Mouse (Mus musculus) layer of hippocampus, postnatal 10 days (tissue): ENCODE data around the gene Celf1. TPM values are rescaled to one million over a fixed set of nuclear protein-coding genes. Genes with fewer than 3 reads are reported as not detected.
"Not testable (repeated sequence)": the region's sequence is repeated elsewhere in the genome, so short reads cannot be mapped to it uniquely, and the experiment has no call there.

Experiments
- DNase-seq, 2 experiments: peaks; one replicate each; pipeline ENCODE4 v3.0.0; 2021; ENCODE audit warnings: low spot score in 2 of 2
- long read RNA-seq: library from polyadenylated mRNA; stranded (forward); transcript quantifications from one replicate; pipeline ENCODE4 v2.0.0, GENCODE M21; 2023
- total RNA-seq, 2 experiments: library from RNA; stranded (reverse); gene quantifications; 2 replicates each; pipeline ENCODE4 v1.2.3; 2021

Gene Celf1
- total RNA-seq: 100 to 1,000 TPM; 109 to 116 TPM
- long read RNA-seq, partial matches to known transcripts: 3 of 26 reads
- long read RNA-seq, other reads (novel, unspliced or antisense): 23 of 26 reads

DNA sequence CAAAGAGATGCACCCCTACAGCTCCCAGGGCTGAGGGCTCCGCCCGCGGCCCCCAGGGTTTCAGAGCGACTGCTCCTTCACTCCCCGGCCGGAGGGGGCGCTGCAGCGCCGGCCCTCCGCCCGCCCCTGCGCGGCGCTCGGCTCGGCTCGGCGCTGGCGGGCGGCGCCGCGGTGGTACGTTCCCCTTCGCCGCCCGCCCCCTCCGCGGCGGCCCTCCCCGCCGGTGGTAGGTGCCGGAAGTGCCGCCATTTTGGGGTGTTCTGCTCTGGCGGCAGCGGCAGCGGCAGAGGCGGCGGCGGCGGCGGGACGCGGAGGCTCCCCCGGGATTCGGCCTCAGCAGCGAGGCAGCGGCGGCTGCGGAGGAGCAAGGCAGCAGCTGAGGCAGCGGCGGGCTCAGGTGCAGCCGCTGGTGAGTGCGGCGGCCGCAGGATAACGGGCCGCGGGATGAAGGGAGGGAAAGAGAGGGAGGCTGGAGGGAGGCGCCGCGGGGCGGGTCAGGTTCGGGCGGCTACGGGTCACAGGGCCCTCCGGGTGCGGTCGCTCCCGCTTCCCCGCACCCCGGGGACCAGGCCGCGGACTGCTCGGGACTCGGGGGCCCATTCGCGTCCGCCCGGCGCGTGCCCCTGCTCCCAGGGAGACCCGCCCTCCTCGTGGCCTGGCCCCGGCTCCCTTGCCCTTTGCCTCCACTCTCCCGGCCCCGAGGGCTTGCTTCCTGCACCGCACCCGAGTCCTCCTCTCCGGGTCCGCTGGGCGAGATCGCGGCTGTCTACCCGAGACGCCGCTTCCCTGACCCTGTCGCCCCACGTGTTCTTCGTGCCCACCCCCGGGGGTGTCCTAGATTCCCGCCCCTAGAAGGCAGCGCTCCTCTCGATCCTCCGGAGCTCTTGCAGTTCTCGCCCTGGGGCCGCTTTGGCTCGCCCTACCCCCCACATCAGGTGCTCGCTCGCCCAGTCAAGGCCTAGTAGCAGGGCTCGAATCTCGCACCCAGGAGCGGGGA, at the start of gene Celf1:
Gene Celf1, plus strand, starts transcription at position 150 of the 997 bp plus-strand sequence.
- DNase-seq: peak; percentile 72 to 86

DNA sequence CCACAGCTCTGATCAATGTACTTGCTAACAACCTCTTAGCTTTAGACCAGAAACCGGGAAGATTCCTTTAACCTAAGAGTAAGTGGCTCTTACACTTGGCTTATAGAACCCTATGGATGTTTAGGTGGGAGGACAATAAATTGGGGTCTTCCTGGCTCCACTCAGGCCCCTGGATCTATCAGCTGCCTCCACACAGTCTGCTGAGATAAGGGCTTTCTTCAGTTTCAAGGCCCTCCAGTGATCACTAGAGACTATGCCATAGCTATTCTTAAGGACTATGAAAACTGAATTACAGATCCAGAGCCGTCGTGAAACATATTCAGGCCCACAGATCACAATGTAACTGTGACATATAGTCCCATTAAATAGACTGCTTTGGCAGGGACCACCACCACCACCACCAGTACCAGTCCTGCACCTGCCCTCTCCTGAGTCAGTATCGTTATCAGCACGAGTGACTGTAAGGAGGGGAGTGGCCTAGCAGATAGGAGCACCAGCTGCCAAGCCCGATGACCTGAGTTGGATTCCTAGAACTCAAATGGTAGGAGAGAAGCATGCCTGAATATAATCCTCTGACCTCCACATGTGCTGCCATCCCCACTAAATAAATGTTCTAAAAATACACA, 46.4 kb upstream of the Celf1 start:
- DNase-seq: no peak

DNA sequence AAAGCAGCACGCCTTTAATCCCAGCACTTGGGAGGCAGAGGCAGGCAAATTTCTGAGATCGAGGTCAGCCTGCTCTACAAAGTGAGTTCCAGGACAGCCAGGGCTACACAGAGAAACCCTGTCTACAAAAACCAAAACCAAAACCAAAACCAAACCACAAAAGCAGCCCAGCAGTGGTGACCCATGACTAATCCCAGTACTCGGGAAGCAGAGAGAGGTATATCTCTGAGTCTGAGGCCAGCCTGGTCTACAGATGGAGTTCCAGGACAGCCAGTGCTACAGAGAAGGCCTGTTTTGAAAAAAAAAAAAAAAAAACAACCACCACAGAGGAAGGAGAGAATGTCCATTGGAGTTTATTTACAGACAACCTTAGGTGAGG, 45.9 kb upstream of the Celf1 start:
- not testable (repeated sequence) for DNase-seq

DNA sequence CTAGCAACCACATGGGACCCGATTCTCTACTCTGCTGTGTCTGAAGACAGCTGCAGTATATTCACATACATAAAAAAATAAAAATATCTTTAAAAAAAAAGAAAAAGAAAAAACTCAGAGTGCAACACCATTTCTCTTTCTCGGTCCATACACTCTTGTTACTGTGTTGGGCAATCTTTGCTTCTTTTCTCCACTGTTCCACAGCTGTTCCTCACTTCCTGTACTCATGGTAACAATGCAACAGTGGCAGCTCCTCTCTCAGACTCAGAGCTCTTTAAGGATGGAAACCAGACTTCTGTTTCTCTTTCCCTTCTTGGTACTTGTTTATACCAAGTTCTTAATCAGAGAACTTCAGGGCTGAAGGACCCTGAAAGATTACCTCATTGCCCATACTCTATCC, 36.8 kb upstream of the Celf1 start:
- DNase-seq: no peak

DNA sequence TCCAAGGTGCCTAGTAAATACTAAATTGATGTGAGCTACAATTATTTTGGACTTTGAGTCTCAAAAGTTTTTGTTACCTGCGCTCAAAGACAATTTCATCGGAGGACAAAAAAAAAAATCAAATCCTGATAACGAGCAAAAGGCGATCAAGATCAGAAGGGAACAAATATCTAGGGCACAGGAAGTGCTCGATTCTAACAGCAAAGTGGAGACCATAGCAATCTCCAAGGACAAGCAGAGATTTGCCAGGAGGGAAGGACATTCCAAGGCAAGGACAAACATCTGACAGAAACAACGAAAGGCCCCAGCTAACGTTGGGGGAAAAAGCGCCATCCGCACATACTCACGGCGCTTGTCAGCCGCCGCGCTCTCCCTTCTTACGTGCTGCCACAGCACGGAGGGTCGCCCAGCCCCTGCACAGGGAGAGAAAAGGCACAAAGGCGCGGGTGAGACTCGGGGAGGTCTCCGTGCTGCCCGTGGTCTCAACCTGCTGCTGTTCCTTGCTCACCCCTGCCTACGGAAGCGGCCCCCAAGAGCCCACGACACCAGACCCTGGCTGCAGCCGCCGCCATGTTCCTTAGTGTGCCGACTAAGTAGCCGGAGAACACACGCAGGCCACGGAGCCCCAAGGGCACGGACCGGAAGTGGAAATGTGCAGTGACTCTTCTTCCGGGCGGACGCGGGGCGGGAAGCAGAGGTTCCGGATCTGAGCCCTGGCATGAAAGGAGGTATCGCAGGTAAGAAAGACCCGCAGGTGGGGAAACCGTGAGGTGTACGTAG, 35.9 kb upstream of the Celf1 start, which contains the start of the genes Kbtbd4 and Ndufs3:
Gene Kbtbd4, plus strand, starts transcription at position 665 of the 780 bp plus-strand sequence.
Gene Ndufs3, minus strand, starts transcription at position 752 of the 780 bp plus-strand sequence.
- peak; percentile 88 to 92 for DNase-seq

DNA sequence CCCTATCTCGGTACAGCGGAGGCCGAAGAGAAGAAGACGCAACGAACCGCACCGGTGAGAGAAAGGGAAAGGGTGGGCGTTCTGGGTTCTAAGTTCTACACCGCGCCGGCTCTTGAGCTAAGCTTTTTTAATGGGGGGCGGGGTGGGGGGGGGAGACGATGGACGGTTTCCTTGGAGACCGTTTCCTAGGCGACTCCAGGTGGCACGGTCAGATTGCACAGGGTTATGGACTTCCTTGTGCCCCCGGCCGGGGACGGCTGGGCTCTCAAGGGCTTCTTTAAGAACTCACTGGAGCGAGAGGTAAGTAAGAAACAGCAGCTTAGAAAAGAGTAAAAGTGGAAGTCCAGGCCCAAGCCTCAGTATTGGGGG, 35.3 kb upstream of the Celf1 start:
- no peak for DNase-seq

DNA sequence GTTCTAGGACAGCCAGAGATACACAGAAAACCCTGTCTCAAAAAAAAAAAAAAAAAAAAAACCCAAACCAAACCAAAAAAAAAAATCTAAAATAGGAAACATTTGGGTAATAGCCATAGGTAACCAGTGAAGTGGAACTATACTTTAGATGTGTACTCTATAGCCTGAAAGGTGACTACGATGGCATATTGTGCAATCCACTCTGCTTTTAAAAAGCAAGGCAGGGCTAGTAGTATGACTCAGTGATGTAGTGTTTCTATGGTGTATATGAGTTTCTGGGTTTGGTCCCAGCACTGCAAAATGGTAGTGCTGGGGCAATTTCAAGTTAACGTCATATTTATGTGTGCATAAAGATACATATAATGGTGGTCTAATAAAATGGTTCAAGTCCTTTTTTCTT, 33.5 kb upstream of the Celf1 start:
- no peak for DNase-seq

DNA sequence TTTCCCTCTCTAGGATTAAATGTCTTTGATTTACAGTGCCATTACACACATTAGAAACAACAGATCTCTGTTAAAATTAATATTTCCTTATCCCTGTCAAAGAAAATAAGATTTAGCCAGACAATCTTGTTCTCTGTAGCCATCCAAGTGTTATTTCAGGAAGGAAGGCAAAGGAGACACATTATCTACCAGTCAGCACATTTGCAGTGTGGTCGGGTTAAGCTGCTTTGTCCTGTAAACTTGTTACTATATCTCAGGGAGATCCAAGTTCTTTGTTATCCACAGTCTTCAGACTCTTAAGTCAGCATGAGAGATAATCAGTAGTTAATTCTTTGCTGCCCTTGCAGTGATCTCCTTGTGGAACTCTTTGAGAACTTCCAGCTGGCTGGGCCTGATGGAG, 29.3 kb upstream of the Celf1 start:
- no peak for DNase-seq

DNA sequence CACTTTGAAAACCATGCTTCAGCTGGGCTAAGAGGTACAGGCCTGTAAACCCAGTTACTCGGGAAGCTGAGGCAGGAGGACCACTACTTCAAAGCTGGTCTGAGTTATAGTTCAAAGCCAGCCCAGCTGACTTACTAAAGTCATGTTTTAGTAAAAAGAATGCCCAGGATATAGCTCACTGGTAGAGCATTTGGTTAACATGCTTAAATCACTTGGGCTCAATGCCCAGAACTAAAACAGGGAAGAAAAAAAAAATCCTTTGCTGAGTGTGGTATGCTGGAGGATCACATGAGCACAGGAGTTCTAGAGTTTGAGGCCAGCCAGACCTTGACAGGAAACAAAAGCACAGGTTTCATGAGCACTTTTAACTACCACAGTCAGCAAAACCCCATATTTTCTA, 28.5 kb upstream of the Celf1 start:
- DNase-seq: no peak

DNA sequence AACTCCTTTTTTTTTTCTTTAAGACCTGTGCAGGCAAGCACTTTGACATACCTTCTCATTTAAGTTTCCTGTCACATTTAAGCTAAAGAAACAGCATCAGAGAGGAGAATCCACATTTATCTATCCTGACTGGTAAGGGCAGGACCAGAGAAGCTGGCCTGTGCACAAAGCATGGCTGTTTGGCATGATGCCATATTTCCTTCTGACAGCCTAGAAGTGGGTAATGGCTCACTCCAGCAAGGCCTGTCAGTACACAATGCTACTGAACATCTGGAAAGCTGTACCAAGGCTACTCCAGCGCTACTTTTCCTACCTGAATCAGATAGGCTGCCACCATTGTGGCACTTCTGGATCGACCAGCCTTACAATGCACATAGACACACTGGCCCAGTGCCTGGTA, 26.5 kb upstream of the Celf1 start:
- no peak for DNase-seq

DNA sequence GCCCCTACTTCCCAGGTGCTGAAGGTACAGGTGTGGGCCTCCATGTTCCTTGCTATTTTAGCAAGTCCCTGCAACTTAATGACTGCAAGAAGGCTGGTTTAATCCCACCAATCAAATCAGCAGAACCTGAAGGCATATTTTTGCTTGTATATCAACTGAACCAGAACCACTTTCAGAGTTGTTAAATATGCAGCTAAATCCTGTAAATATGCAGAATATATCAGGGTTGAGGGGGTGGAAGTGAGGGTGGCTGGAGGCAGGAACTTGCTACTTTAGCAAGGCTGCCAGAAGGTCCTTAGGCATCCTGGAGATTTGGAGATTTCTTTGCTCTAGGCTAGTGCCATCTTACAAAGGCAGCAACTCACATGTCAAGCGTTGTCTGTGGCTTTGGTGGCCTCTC, 24.7 kb upstream of the Celf1 start:
- no peak for DNase-seq

DNA sequence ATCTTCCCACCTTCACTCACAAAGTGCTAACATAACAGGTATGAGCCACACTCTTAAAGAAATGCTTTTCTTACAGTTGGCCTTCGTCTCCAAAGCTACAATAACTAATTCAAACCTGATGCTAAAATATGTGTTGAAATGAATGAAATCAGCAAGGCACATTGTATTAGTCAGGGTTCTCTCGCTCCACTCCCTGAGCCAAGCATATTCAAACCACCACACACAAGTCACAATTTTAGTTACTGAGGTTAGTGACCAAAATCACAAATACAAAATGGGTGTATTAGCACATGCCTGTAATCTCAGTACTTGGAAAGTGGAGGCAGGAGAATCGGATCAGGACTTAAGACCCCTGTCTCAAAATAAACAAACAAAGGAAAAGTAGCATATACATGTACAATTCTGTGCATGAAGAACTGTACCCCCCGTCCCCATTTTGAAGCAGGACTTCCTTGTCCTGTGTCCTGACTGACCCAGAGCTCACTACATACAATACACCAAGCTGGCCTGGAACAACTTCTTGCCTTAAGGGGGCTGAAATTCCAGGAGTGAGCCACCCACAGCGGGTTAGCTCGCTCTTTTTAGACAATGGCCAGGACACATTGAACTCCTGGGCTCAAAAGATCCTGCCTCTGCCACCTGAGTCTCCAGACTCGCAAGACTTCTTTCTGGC, 23.5 kb upstream of the Celf1 start:
- no peak for DNase-seq

DNA sequence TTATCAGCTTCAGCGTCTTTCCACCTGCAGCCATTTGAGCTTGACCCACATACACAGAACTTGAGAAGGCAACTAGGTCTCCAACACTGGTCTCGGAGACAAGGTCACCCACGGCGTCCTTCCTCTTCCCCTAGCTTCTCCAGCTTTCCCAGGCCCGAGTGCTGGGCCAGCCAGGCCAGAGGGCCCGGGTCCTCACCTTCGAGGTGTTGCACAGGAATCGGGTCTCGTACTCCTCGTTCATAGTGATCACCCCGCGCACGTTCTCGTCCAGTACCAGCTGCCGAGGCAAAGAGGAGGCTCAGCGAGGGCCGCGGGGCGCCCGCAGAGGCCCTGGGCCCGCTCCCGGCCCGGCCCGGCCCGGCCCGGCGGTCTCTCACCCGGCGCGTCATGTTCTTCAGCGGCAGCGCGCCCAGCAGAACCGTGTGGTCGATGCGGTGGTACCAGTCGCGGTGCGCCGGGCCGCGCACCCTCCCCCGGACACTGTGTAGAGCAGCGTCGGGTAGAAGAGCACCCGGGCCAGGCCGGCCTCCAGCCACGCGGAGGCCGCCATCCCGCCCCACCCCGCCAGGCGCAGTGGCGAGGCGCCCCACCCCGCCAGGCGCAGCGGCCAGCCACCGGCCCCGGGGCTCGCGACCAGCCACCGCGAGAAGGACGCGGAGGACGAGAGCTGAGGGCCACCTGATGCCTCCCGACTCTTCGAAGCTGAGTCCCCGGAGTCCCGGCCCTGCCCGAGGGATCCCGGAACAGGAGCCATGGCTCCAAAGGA, 22.8 kb upstream of the Celf1 start:
- peak; percentile 74 to 78 for DNase-seq

DNA sequence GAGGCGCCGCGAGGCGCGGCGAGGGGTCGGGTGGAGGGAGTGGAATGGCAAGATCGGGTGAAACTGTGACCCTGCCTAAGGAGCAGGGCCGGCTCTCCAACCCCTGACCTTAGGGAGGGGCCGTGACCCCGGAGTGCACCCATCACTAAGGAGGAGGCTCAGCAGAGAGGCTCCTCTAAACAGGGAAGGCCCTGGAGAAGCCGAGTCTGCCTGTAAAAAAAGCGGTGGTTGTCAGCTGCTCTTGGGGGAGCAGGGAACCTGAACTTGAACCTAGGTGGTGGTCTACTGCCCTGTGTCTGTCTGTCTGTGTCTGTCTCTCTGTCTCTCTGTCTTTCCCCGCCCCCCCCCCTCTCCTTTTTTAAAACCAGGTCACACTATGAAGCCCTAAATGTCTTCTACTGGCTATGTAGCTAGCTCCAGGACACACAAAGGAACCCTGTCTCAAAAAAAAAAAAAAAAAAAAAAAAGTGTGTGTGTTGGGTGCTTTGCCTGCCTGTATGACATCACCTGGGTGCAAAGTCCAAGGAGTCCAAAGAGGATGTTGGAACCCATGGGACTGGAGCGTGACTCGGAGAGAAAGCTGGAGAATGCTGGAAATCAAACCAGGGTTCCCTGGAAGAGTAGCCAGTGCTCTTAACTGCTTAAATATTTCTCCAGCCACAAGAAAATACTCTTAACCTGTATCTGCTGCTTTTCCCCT, 22.0 kb upstream of the Celf1 start:
- no peak for DNase-seq

DNA sequence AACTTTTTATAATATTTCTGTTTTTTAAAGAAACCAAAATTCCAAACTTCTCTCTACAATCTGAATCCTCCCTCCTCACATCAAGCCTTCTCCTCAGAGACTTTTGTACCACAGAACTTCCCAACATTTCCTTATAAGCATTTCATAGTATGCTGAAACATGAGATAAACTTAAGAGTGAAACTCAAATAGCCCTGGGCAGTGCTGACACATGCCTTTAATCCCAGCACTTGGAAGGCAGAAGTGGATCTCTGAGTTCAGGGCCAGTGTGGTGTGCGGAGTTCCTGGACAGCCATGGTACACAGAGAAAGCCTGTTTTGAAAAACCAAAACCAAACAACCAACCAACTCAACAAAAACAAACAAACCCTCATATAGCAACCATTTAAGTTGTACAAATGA, 19.0 kb upstream of the Celf1 start:
- no peak for DNase-seq

DNA sequence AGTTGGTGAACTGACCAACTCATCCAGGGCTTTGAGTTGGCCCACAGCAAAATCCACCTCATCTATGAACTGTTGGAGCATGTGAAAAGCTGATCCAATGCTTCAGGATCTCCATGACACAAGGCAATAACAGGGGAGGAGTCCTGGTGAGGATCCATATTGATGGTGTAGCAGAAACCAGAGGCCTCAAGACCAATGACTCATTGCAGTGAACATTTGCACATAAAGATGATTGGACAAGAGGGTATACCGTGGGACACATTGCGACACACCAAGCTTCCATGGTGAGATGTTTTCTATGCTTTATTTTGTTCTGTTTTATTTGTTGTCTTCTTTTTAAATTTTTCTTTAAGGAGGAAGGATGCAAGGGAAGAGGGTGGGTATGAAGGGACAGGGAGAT, 17.5 kb upstream of the Celf1 start:
- DNase-seq: no peak

DNA sequence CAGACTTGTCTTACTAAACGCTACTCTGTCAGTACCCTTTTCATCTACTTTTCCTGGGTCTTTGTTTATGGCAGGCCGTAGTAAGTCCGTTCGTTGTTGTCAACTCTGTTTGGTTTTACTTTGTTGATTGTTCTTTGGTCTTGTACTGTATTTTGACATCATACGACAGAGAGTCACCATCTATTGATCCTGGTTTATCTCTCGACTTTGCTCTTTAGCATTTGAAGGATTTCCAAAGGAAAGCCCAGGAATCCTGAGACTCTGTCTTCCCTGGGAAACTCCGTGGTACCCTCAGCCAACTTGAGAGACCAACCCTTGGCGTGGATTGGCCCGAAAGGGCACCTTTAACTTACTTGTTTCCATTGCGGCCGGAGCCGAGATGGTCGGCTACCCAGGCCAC, 11.6 kb upstream of the Celf1 start:
- DNase-seq: no peak

DNA sequence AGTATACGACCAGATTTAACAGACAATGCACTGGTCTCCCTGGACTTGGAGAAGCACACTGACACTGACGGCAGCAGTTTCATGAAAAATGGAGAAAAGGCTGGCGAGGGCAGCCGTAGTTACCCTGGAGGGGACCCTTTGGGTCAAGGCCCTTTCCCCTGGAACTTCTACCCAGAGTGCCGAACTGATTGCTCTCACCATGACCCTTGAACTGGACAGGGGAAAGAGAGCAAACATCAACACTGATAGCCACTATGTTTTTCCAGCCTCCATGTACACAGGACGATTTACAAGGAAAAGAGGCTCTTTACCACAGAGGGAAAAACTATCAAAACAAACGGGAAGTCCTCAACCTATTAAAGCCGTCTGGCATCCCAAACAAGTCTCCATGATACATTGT, 8.4 kb upstream of the Celf1 start:
- DNase-seq: no peak

DNA sequence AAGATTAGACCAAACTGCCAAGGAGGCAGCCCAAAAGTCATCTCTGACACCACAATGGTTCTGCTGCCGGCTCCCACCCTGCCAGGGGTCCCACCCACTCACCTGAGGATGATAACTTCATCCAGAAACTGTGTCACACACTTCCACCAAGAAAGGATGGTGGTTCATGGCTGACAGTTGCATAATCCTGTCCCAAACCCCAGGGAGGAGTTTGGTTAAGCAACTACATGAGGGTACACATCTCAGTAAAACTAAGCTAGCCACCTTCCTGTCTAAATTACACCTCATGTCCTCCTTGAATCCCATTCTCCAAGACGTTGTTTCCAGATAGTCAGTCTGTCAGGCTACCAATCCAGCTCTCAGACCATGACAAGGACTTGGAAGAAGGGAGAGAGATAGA, 7.9 kb upstream of the Celf1 start:
- DNase-seq: no peak

DNA sequence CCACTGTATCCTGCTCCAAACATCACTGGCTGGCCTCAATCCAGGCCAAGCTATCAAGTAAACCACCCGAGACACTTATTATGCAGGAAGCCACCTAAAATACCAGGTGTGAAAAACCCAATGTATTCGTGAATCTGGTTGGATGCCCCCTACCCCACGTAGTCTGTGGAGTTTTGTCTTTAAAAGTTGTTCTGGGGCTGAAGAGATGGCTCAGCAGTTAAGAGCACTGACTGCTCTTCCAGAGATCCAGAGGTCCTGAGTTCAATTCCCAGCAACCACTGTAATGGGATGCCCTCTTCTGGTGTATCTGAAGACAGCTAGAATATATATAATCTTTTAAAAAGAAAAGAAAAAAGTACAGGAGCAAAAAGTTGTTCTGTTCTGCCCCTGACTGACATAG, 1.8 kb upstream of the Celf1 start:
- no peak for DNase-seq
